Mouse (Mus musculus): ENCODE measurements at regions not wholly inside any gene's neighbourhood (a gene's known extent, or its start where the extent isn't known, plus 50 kb on each side); places are given as distances from the start of the nearest gene placed in this dataset.

GRCm38 (mm10) chr9:87784872-87785271 is 53.8 kb upstream of the Tbx18 start:
- DNase-seq: no peak
- no peak overlapping the region for H3K9ac ChIP-seq
- H3K4me2 ChIP-seq (ENCODE audit: low read depth): no peak overlapping the region
- no peak overlapping the region for H3K4me3 ChIP-seq (ENCODE audit: low read depth, low read length)
- no peak for ATAC-seq
- TF ChIP-seq CTCF (IDR thresholded peaks at IDR 0.05; ENCODE audit: low read depth): no peak
- H3K4me1 ChIP-seq (ENCODE audit: insufficient read depth): no peaks in the 10 kb centered on the region
- no peak overlapping the region for H3K27ac ChIP-seq (ENCODE audit: low read depth, low read length)
- no peaks in the 10 kb centered on the region for H3K36me3 ChIP-seq (ENCODE audit: insufficient read depth)
- no peaks in the 10 kb centered on the region for H3K27me3 ChIP-seq (ENCODE audit: insufficient read depth, low read length)
- H3K9me3 ChIP-seq (ENCODE audit: low read length): no peaks in the 10 kb centered on the region
- 24% methylated on average over 1 of the region's 1 CpGs for WGBS

- no peaks in the 10 kb centered on the region for H3K4me1 ChIP-seq (ENCODE audit: insufficient read depth)
- H3K27ac ChIP-seq (ENCODE audit: low read depth, low read length): no peak overlapping the region
- no peaks in the 10 kb centered on the region for H3K27me3 ChIP-seq (ENCODE audit: insufficient read depth, low read length)
- no peak overlapping the region for H3K4me2 ChIP-seq (ENCODE audit: low read depth)
- WGBS: 98% methylated on average over 2 of the region's 2 CpGs
- ATAC-seq: no peak
- H3K9ac ChIP-seq: no peak overlapping the region
- H3K9me3 ChIP-seq (ENCODE audit: low read length): no peaks in the 10 kb centered on the region
- H3K4me3 ChIP-seq (ENCODE audit: low read depth, low read length): no peak overlapping the region
- H3K36me3 ChIP-seq (ENCODE audit: insufficient read depth): no peaks in the 10 kb centered on the region
- no peak for DNase-seq
- no peak for TF ChIP-seq CTCF (IDR thresholded peaks at IDR 0.05; ENCODE audit: low read depth)
Measured at GRCm38 (mm10) chr9:87811746-87812145, 80.7 kb upstream of the Tbx18 start.

- DNase-seq: no peak
Measured at GRCm38 (mm10) chr9:87822276-87822675, 91.2 kb upstream of the Tbx18 start.

GRCm38 (mm10) chr9:87824691-87825230 is 93.7 kb upstream of the Tbx18 start:
- 85% methylated on average over 8 of the region's 8 CpGs for WGBS

More at GRCm38 (mm10) chr9:87822276-87822675, 91.2 kb upstream of the Tbx18 start:
- Histone ChIP-seq H3K4me1 (ENCODE audit: insufficient read depth) (no peaks in the 10 kb centered on the region), H3K9me3 (ENCODE audit: low read length) (no peaks in the 10 kb centered on the region), H3K4me2 (ENCODE audit: low read depth) (no peak overlapping the region), H3K27me3 (ENCODE audit: insufficient read depth, low read length) (no peaks in the 10 kb centered on the region), H3K9ac (no peak overlapping the region), H3K4me3 (ENCODE audit: low read depth, low read length) (no peak overlapping the region), H3K27ac (ENCODE audit: low read depth, low read length) (no peak overlapping the region), H3K36me3 (ENCODE audit: insufficient read depth) (no peaks in the 10 kb centered on the region)
- 77% methylated on average over 5 of the region's 5 CpGs for WGBS
- no peak for TF ChIP-seq CTCF (IDR thresholded peaks at IDR 0.05; ENCODE audit: low read depth)
- no peak for ATAC-seq

GRCm38 (mm10) chr9:87843898-87844297 is 112.8 kb upstream of the Tbx18 start:
- no peak overlapping the region for H3K4me3 ChIP-seq (ENCODE audit: low read depth, low read length)
- 34% methylated on average over 6 of the region's 6 CpGs for whole genome bisulfite sequencing
- no peaks in the 10 kb centered on the region for H3K4me1 ChIP-seq (ENCODE audit: insufficient read depth)
- no peak overlapping the region for H3K27ac ChIP-seq (ENCODE audit: low read depth, low read length)
- no peaks in the 10 kb centered on the region for H3K27me3 ChIP-seq (ENCODE audit: insufficient read depth, low read length)
- no peak overlapping the region for H3K4me2 ChIP-seq (ENCODE audit: low read depth)
- DNase-seq: peak; percentile 36
- H3K9me3 ChIP-seq (ENCODE audit: low read length): no peaks in the 10 kb centered on the region
- no peaks in the 10 kb centered on the region for H3K36me3 ChIP-seq (ENCODE audit: insufficient read depth)
- TF ChIP-seq CTCF (IDR thresholded peaks at IDR 0.05; ENCODE audit: low read depth): no peak
- no peak overlapping the region for H3K9ac ChIP-seq
- no peak for ATAC-seq

More at GRCm38 (mm10) chr9:87824691-87825230, 93.7 kb upstream of the Tbx18 start:
- TF ChIP-seq CTCF (IDR thresholded peaks at IDR 0.05; ENCODE audit: low read depth): no peak
- Histone ChIP-seq H3K4me2 (ENCODE audit: low read depth) (no peak overlapping the region), H3K36me3 (ENCODE audit: insufficient read depth) (no peaks in the 10 kb centered on the region), H3K4me1 (ENCODE audit: insufficient read depth) (no peaks in the 10 kb centered on the region), H3K27me3 (ENCODE audit: insufficient read depth, low read length) (no peaks in the 10 kb centered on the region), H3K4me3 (ENCODE audit: low read depth, low read length) (no peak overlapping the region), H3K9me3 (ENCODE audit: low read length) (no peaks in the 10 kb centered on the region), H3K9ac (no peak overlapping the region), H3K27ac (ENCODE audit: low read depth, low read length) (no peak overlapping the region)
- DNase-seq (no peak), ATAC-seq (no peak)

GRCm38 (mm10) chr9:87844453-87844852 is 113.4 kb upstream of the Tbx18 start:
- Histone ChIP-seq H3K4me3 (ENCODE audit: low read depth, low read length) (no peak overlapping the region), H3K27ac (ENCODE audit: low read depth, low read length) (no peak overlapping the region), H3K4me1 (ENCODE audit: insufficient read depth) (no peaks in the 10 kb centered on the region), H3K9me3 (ENCODE audit: low read length) (no peaks in the 10 kb centered on the region), H3K36me3 (ENCODE audit: insufficient read depth) (no peaks in the 10 kb centered on the region), H3K9ac (no peak overlapping the region), H3K4me2 (ENCODE audit: low read depth) (no peak overlapping the region), H3K27me3 (ENCODE audit: insufficient read depth, low read length) (no peaks in the 10 kb centered on the region)
- DNase-seq: no peak
- WGBS: 81% methylated on average over 2 of the region's 2 CpGs
- TF ChIP-seq CTCF (IDR thresholded peaks at IDR 0.05; ENCODE audit: low read depth): no peak
- ATAC-seq: no peak

GRCm38 (mm10) chr9:87848882-87849281 is 117.8 kb upstream of the Tbx18 start:
- DNase-seq (no peak), ATAC-seq (no peak; the same call in 1 of the 2 replicates)
- 34% methylated on average over 5 of the region's 5 CpGs for WGBS
- TF ChIP-seq CTCF (IDR thresholded peaks at IDR 0.05; ENCODE audit: low read depth): no peak
- Histone ChIP-seq H3K27ac (ENCODE audit: low read depth, low read length) (no peak overlapping the region), H3K9me3 (ENCODE audit: low read length) (no peaks in the 10 kb centered on the region), H3K4me3 (ENCODE audit: low read depth, low read length) (no peak overlapping the region), H3K4me1 (ENCODE audit: insufficient read depth) (no peaks in the 10 kb centered on the region), H3K4me2 (ENCODE audit: low read depth) (no peak overlapping the region), H3K9ac (no peak overlapping the region), H3K27me3 (ENCODE audit: insufficient read depth, low read length) (no peaks in the 10 kb centered on the region), H3K36me3 (ENCODE audit: insufficient read depth) (no peaks in the 10 kb centered on the region)
